Comparison of ENCODE assay signal across 7 mouse cellular contexts in genomic region chr2:20339919-20340318, GRCm38 (mm10).
A peak's percentile ranks its signal among the peaks of the same experiment; 100 is the strongest.
DNase-seq lines count a peak whose midpoint lies in the region; ATAC-seq and TF ChIP-seq lines count a peak whose summit lies in the region.

No protein-coding gene starts in this region.

- ATAC-seq in embryonic facial prominence, embryonic 11.5 days (replicated peaks; ENCODE audit: insufficient number of reproducible peaks, low FRiP score, low TSS enrichment, low read depth): no peak
- ATAC-seq in monocyte, adult 5-6 weeks (replicated peaks; ENCODE audit: insufficient number of reproducible peaks, low FRiP score, low TSS enrichment, poor library complexity, severe bottlenecking): no peak

- no peaks in the 10 kb centered on the region for H3K36me3 ChIP-seq in embryonic facial prominence, embryonic 11.5 days (replicated peaks; ENCODE audit: control insufficient read depth, insufficient read depth, low read depth, low read length)
- no peaks in the 10 kb centered on the region for H3K36me3 ChIP-seq in kidney, adult 2 months (ENCODE audit: control insufficient read depth, insufficient read depth, low read length)

- H3K4me3 ChIP-seq in embryonic facial prominence, embryonic 11.5 days (ENCODE audit: low read depth, low read length): no peak overlapping the region
- H3K4me3 ChIP-seq in kidney, adult 2 months (ENCODE audit: insufficient read depth, low read depth, low read length): peak overlapping the region; percentile 55

- no peaks in the 10 kb centered on the region for H3K27me3 ChIP-seq in embryonic facial prominence, embryonic 11.5 days (ENCODE audit: control insufficient read depth, insufficient read depth, low read length)
- no peaks in the 10 kb centered on the region for H3K27me3 ChIP-seq in kidney, adult 2 months (replicated peaks; ENCODE audit: control insufficient read depth, insufficient read depth, low read length)

- no peaks in the 10 kb centered on the region for H3K4me1 ChIP-seq in embryonic facial prominence, embryonic 11.5 days (ENCODE audit: control insufficient read depth, insufficient read depth, low read length)
- H3K4me1 ChIP-seq in kidney, adult 2 months (ENCODE audit: control insufficient read depth, insufficient read depth, low read length): no peaks in the 10 kb centered on the region; the same call in 1 of the 2 replicates

- DNase-seq in brain, adult 2 months (ENCODE audit: low read depth, low spot score): peak; percentile 32
- DNase-seq in embryonic facial prominence, embryonic 11.5 days (ENCODE audit: low spot score): no peak
- peak; percentile 60 for DNase-seq in kidney, adult 2 months
- peak; percentile 5 to 24 for DNase-seq in lung, postnatal 4 days
- DNase-seq in layer of hippocampus, postnatal 25 days (ENCODE audit: extremely low spot score in 1 of 2, low spot score in 1 of 2): no peak
- no peak for DNase-seq in adrenal gland, adult (ENCODE audit: inconsistent age in 2 of 2, low spot score in 1 of 2)

- no peak overlapping the region; the same call in 1 of the 2 replicates for H3K9ac ChIP-seq in embryonic facial prominence, embryonic 11.5 days (replicated peaks; ENCODE audit: low read length)

- TF ChIP-seq POLR2A in kidney, adult 2 months (IDR thresholded peaks at IDR 0.05; ENCODE audit: low read depth, low read length): no peak

- no peaks in the 10 kb centered on the region for H3K9me3 ChIP-seq in embryonic facial prominence, embryonic 11.5 days (replicated peaks; ENCODE audit: control insufficient read depth, low read length)

- no peak for TF ChIP-seq CTCF in kidney, adult 2 months (conservative IDR thresholded peaks at IDR 0.05; ENCODE audit: insufficient read depth, insufficient read length, low read depth, low read length)

- 34% methylated on average over 12 of the region's 12 CpGs for WGBS in embryonic facial prominence, embryonic 11.5 days
- 5% methylated on average over 12 of the region's 12 CpGs for WGBS in kidney, adult 2 months

- no peak overlapping the region for H3K27ac ChIP-seq in embryonic facial prominence, embryonic 11.5 days (replicated peaks; ENCODE audit: low read depth, low read length)
- no peak overlapping the region for H3K27ac ChIP-seq in kidney, adult 2 months (ENCODE audit: insufficient read depth, low read depth, low read length)

- peak overlapping the region; percentile 7; the same call in 1 of the 2 replicates for H3K4me2 ChIP-seq in embryonic facial prominence, embryonic 11.5 days (ENCODE audit: low read depth, low read length)

Comparison
In these comparisons a context has a peak if more than half of its experiments do, and no peak if none do; other contexts are left out.
1. DNase-seq: peak in brain, adult 2 months (single experiment), kidney, adult 2 months (single experiment) and lung, postnatal 4 days (2 of 2); none in embryonic facial prominence, embryonic 11.5 days (single experiment), layer of hippocampus, postnatal 25 days (0 of 2) and adrenal gland, adult (0 of 2).